Mouse (Mus musculus) natural killer cell, adult 2 months (primary cell): ENCODE results near the gene Scfd2.

Source experiments
- DNase-seq, 2 experiments: peaks; one replicate each; pipeline ENCODE4 v3.0.0; 2022; ENCODE audit warnings: low spot score in 2 of 2

Scfd2 gene

DNA sequence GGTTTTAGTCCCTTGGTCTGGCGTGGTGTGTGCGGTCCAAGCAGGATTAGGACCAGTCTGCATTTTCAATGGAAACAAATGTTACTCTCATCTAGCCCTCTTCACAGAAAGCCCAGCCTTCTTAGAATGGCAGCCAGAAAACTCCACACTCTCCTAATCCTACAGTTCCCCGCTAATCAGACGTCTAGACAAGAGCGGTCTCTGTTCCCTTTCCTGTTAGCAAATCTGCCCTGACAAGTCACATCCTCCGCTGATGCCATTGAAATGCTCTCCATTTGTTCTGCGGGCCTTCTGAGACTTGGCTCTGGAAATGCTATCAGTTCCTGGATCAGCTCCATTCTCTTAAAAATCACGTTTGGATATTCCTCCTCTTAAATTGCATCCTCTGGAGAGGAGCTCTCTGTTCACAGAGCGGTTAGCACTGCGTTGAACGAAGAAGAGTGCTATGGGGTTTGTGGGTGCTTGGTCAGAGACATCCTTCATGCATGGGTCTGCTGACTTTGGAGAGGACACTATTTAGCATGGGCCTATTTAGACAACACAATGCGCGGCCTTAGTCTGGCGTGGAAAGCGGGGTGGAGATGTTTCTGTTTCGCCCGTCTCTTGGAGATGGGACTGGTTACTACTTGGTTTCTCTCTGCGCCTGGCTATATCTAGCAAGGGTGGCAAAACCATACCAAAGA, 358.3 kb downstream of the Scfd2 start:
- no peak for DNase-seq

DNA sequence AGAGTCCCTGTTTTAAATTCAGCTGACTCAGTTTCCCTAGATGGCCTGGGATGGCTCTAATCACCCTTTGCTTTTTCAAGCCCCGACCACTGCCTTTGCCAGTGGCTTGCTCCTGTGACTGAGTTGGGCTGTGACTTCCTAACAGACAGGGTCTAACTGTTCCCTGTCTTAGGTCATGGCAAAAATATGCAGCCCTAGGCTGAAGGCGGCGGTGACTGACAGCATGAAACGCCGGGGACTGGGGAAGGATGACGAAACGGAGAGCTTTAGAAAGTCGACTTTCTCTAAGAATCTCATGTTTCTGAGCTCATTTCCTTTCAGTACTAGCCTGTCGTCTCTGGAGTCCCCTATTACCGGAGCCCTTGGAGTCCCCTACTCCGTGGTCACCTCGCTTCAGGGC, 359.4 kb downstream of the Scfd2 start:
- DNase-seq, result no peak

DNA sequence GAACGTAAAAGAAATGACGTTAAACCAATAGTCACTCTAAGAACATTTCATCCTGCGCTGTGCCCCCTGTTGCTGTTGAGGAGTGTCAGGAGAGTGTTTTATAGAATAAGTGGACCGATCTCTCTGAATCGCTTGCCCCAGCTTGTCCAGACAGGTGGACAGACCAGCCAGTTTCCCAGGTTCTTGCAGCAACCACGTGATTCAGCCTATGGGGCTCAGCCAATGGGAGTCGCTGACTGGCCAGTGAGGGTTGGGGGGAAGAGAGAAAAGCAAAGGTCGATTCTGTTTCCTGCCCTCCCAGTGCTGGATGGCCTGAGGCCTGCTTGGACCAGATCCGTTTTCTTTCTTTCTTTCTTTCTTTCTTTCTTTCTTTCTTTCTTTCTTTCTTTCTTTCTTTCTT, 359.8 kb downstream of the Scfd2 start:
- DNase-seq, result no peak

DNA sequence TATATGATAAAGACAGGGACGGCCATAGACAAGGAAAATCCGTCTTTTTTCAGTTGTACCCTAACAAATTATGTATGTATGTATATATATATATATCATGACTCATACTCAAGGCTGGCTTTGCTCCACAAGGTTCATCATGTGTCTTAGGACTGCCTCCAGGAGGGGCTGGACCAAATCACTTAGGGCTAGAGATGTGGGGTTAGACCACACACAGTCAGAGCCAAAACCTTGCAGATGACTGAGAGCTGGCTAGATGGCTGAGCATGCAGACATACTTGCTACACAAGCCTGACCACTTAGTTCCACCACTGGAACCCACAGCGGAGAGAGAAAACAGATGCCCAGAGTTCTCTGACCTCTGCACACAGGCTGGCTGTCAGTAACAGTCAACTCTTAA, 363.5 kb downstream of the Scfd2 start:
- no peak for DNase-seq

DNA sequence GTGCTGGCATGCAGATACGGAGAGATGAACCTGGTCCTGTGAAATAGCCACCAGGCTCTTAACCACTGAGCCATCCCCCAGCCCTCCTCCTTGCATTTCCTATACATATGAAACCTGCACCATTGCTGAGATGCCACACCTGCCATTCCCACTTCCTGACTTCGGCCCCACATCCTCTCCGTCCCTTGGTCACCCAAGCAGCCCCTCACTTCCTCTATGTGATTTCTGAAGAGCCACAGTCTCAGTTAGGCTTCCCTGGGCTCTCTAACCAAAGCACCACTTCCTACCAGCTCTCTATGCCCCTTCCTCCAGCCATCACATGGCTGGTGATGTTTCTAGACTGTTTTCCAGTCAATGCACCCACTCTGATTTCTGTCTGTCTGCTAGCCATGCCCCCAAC, 364.9 kb downstream of the Scfd2 start:
- no peak for DNase-seq

DNA sequence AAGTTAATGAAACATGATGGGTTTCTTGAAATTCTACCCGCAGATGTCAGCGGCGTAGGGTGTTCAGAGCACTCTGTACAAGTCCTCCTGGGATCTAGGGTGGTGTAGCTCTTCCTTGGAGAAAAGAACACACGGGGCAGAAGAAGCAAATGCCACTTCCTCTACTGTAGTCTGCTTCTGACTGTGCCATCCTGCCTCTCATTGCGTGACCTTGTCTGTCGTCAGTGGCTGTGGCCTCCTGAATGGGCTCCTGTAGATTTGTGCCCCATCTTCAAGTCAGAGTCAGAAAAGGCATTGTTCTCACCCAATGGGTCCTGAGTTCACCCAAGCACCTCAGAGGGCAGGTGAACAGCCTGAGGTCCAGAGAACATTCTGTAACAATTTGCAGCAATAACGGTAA, 367.0 kb downstream of the Scfd2 start:
- DNase-seq, result no peak

DNA sequence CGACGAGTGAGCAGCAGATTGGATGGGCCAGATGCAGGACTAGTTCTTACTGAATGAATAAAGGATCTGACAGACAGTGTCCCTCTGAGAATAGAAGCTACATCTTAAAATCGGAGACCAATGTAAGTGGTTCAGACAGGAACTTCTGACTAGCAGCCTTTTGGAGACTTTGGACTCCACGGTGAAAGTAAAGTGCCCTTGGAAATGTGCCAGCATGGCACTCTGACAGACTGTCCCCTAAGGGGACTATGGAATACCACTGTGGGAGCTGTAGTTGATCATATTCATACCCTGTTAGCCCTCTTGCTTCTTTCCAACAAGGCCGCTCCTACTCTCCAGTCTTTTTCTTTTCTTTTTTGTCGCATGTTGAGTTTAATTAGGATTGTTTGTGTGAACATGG, 368.4 kb downstream of the Scfd2 start:
- DNase-seq, result no peak

DNA sequence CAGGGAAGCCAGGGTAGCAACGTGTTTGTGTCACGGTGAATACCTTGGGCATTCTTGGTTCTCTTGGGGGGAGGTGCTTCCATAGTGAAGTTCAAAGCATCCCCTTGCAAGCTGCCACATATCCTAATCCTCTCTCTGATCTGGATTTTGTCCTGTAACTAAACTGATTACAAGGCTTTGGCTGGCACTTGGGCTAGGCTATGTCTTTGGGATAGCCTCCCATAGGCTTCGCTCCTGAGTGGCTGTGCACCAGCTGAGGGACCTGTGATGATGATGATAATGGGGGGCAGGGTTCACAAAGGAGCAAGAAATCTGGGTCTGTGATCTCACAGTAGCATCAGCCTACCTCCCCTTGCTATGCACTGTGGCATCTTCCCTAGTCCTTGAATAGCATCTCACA, 369.5 kb downstream of the Scfd2 start:
- DNase-seq, result no peak

DNA sequence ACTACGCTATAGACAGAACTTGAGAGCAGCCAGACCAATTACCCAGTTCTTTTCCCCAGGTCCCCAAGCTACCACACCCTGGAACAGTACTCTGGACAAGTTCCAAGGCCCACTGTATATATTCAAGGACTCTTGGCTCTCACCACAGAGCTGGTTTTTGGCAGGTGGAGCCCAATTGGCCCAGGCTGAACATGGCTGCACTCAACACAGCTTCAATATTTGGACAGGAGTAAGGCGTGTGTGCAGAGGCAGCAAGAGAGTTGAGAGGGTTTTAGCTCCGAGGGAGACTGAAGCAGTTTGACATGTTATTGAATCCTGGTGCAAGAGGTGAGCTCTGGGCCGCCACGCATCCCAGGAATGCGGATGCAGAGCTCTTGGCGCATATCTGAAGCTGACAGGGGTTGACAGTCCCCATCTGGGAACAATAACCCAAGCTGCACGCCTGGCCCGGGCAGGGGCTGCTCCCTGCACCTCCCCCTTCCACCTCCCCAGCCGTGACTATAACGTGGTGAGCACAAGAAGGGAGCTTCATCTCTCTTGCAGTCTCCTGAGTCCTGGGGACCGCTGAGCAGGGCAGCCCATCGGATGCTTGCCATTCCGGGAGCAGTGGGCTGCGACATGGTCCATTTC, 370.1 kb downstream of the Scfd2 start:
- no peak for DNase-seq

DNA sequence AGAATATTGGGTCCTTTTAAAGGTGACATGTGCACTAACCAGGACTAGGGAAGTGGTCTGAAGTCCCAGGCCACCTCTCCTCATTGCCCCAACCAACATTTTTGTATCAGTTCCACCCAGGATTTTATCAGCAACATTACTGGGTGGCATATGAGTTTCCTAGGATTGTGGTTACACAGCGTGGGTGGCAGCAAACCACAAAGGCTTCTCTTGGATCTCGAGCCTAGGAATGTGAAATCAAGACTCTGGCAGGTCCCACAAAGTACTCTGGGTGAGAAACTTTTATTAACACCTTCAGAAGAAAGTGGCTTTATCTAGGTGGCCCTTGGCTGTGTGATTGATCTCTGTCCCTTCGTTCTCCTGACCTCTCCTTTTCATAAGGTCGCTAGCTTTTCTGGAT, 371.2 kb downstream of the Scfd2 start:
- DNase-seq, result no peak

DNA sequence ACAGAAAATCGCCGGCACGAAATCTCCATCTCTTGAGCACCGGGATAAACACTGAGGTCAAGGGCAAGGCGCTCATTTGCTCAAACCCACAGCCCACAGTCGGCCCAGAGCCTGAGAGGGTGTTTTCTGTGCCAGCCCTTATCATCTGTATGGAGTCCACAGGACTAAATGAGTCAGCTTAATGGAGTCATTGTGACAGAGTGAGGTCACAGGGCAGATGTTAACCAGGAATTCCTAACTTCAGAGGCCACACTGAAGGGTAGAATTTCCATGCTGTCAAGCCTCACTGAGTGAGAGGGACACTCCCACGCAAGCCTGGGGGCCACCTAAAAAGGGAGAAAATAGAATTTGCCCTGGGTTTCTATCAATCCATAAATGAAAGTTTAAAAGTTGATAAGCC, 371.7 kb downstream of the Scfd2 start:
- DNase-seq, result no peak

DNA sequence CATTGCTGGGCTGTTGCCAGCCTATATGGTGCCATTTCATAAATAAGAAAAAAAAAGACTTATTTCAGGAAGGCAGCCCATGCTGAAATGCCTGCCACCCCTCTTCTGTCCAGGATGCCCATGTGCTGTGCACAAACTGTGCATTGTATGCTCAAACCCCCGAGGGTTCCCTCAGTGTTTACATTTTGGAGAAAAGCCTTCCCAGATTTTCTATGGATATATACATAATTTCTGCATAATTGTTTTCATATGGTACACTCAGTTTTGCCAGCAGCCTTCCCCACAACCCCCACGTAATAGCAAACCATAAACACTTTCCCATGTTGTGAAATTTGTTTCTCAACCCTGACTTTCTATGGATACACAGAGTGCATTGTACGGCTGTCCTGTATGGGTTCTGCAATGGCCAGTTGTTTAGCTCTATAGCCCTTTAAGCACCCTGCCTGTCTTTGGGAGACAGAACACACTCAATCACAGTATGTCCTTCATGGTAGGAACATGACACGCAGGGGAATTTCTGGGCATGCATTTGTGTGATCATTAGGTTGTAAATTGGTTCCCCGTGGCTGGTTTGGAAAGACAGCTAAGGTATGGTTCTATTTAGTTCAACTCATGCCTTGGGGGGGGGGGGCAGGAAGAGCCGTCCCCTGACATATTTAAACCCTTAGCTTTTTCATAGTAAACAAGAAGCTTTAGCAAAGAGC, 372.5 kb downstream of the Scfd2 start:
- no peak for DNase-seq

DNA sequence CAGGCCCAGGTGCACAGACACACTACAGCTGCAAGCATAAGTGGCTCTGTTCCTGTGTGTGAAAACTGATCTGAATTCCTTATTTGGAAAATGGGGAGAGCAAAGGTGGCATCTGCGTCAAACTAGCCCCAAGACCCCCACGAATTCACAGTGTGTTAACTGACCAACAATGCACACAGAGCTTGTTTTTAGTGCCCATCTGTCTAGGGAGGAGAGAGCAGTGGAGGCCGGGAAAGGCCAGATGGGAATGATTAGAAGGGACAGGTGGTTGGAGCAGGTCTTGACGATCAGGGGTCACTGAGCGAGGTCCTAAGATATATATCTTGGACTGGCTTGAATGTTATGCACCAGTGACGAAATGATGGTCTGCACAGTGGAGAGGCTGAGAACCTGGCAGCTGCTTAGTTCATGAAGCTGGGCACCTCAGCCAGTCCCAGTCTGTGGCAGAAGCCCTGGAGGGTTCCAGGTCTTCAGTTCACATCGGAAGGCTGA, 375.7 kb downstream of the Scfd2 start:
- DNase-seq, result no peak
